Mouse (Mus musculus): ENCODE results near the gene Krtap1-4. TPM values are rescaled to one million over a fixed set of nuclear protein-coding genes. Genes with fewer than 3 reads are reported as not detected.

Gene Krtap1-4
- polyA plus RNA-seq, 1 experiment: not detected

DNA sequence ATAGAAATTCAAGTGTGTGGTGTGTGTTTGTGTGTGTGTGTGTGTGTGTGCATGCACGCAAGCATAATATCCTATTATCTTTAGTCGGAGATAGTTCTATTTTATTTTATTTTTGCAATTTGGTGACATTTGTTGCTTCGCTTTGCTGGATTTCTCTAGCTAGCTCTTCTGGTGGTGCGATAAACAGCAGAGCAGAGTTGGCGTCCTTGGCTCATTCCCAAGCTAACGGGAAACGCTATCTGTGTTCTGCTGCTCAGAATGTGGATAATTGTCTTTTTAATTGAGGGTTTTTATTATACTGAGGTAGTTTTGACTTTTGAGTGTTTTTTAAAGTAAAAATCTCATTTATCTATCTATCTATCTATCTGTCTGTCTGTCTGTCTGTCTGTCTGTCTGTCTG is 1.6 kb upstream of the Krtap1-4 start:
- H3K27me3 ChIP-seq (ENCODE audit: control insufficient read depth): no peaks in the 10 kb centered on the region
- H3K9me3 ChIP-seq (ENCODE audit: control insufficient read depth, low read length): peaks cover 3% of the 10 kb centered on the region
- H3K4me1 ChIP-seq (ENCODE audit: control insufficient read depth): no peaks in the 10 kb centered on the region
- TF ChIP-seq GATA1 (IDR thresholded peaks at IDR 0.05; ENCODE audit: low read length) (no peak), TAL1 (IDR thresholded peaks at IDR 0.05; ENCODE audit: low read length) (no peak)
- no peak overlapping the region for H3K4me3 ChIP-seq (replicated peaks)
- H3K36me3 ChIP-seq (ENCODE audit: control insufficient read depth): no peaks in the 10 kb centered on the region

DNA sequence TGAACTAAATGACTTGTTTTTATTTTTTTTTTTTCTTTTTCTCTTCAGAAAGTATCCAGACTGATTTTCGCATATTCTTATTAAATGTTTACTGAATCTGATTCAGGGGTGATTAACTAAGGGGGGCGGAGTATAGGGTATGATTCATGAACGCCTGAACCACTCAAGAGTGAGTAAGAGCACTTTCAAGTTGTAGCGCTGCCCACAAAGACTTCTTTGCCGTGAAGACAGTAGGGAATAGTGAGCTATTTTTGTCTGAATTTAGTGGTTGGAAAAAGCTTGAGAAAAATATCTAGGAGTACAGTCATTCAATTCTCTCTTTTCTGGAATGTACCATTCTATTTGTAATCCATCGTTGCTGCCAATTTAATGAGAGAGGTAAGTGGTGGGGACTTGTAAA is 1.9 kb downstream of the Krtap1-4 start:
- Histone ChIP-seq H3K4me1 (ENCODE audit: control insufficient read depth) (no peaks in the 10 kb centered on the region), H3K9me3 (ENCODE audit: control insufficient read depth, low read length) (peaks cover 3% of the 10 kb centered on the region), H3K4me3 (replicated peaks) (no peak overlapping the region), H3K27me3 (ENCODE audit: control insufficient read depth) (no peaks in the 10 kb centered on the region), H3K36me3 (ENCODE audit: control insufficient read depth) (no peaks in the 10 kb centered on the region)
- TF ChIP-seq TAL1 (IDR thresholded peaks at IDR 0.05; ENCODE audit: low read length): no peak
- TF ChIP-seq GATA1 (IDR thresholded peaks at IDR 0.05; ENCODE audit: low read length): no peak

DNA sequence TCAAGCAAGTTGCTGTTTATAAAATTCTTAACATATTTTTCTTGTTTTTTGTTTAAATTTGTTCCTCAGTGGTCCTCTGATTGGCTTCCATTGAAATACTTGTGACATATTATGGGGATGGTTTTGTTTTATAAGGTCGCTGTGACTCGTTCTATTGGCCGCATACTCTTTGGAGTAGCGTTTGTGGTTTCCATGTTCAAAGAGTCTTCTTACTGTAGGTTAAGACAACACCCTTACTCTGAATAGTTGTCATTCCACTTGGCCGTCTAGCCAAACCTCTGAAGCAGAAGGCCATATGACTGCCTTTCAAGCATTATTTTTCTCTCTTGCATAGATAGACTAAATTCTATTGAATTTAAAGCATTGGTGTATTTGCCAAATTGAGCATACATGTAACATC is 2.4 kb downstream of the Krtap1-4 start:
- Histone ChIP-seq H3K36me3 (ENCODE audit: control insufficient read depth) (no peaks in the 10 kb centered on the region), H3K4me1 (ENCODE audit: control insufficient read depth) (no peaks in the 10 kb centered on the region), H3K9me3 (ENCODE audit: control insufficient read depth, low read length) (peaks cover 3% of the 10 kb centered on the region), H3K4me3 (replicated peaks) (no peak overlapping the region), H3K27me3 (ENCODE audit: control insufficient read depth) (no peaks in the 10 kb centered on the region)
- no peak for TF ChIP-seq TAL1 (IDR thresholded peaks at IDR 0.05; ENCODE audit: low read length)
- no peak for TF ChIP-seq GATA1 (IDR thresholded peaks at IDR 0.05; ENCODE audit: low read length)

DNA sequence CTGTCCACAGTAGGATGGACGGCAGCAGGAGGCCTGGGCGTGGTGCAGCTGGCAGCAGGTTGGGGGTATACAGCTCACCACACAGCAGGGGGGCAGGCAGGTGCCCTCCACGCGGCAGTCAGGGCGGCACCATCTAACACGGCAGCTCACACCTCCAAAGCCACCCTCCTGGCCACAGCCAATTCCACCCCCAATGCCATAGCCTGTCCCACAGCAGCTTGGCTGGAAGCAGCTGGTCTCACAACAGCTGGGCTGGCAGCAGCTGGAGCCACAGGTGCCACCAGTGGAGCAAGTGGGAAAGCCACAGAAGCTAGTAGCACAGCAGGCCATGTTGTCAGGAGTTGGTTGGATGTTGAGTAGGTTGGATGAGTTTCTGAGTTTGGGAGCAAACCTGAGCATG is 2.8 kb downstream of the Krtap1-4 start, which contains the start of gene Krtap1-5:
TSS of gene Krtap1-5 (minus strand) at position 381 of the 400 bp plus-strand sequence.
- H3K36me3 ChIP-seq (ENCODE audit: control insufficient read depth): no peaks in the 10 kb centered on the region
- no peaks in the 10 kb centered on the region for H3K27me3 ChIP-seq (ENCODE audit: control insufficient read depth)
- no peaks in the 10 kb centered on the region for H3K4me1 ChIP-seq (ENCODE audit: control insufficient read depth)
- H3K9me3 ChIP-seq (ENCODE audit: control insufficient read depth, low read length): peaks cover 3% of the 10 kb centered on the region
- TF ChIP-seq TAL1 (IDR thresholded peaks at IDR 0.05; ENCODE audit: low read length) (no peak), GATA1 (IDR thresholded peaks at IDR 0.05; ENCODE audit: low read length) (no peak)
- H3K4me3 ChIP-seq (replicated peaks): no peak within 1 kb of the TSS

DNA sequence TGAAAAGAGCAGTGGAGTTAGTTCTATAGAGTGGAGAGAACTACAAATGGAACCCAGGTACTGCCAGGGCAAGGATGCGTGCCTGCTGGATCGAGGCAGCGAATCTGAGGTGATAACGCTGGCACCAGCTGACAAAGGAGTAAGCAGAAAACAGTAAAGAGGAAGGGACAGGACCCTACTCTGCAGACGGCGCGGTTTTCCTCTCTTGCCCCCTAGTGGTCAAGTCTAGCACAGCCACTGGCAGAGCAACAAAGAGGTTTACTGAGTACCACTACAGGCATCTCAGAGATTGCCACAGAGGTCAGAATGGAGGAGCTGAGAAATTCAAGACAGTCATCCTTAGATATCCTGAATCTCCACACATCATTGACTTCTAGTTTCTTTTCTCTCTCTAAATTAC is 9.3 kb downstream of the Krtap1-4 start:
- Histone ChIP-seq H3K4me1 (ENCODE audit: control insufficient read depth) (no peaks in the 10 kb centered on the region), H3K4me3 (replicated peaks) (no peak overlapping the region), H3K36me3 (ENCODE audit: control insufficient read depth) (no peaks in the 10 kb centered on the region), H3K27me3 (ENCODE audit: control insufficient read depth) (no peaks in the 10 kb centered on the region), H3K9me3 (ENCODE audit: control insufficient read depth, low read length) (no peaks in the 10 kb centered on the region)
- TF ChIP-seq GATA1 (IDR thresholded peaks at IDR 0.05; ENCODE audit: low read length): no peak
- TF ChIP-seq TAL1 (IDR thresholded peaks at IDR 0.05; ENCODE audit: low read length): no peak

DNA sequence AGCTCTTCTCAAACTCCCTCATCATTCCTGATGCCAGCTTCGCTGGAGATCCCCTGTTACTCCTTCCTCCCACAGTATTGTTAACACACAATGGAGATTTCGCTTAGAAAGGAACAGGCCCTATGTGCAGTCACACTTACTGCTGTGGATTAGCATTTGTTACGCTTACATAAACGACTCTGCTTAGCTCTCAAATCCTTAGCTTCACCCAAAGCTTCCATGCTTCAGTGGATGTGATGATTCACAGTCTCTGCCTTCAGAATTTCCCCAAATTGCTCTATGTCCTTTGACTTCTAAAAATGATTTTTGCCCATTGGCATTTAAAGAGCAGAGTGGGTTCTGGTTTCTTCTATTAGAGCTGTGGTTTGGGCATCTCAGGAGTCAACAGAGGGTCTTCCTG is 10.3 kb downstream of the Krtap1-4 start:
- H3K9me3 ChIP-seq (ENCODE audit: control insufficient read depth, low read length): no peaks in the 10 kb centered on the region
- H3K36me3 ChIP-seq (ENCODE audit: control insufficient read depth): no peaks in the 10 kb centered on the region
- H3K4me3 ChIP-seq (replicated peaks): no peak overlapping the region
- H3K27me3 ChIP-seq (ENCODE audit: control insufficient read depth): no peaks in the 10 kb centered on the region
- no peaks in the 10 kb centered on the region for H3K4me1 ChIP-seq (ENCODE audit: control insufficient read depth)
- no peak for TF ChIP-seq GATA1 (IDR thresholded peaks at IDR 0.05; ENCODE audit: low read length)

DNA sequence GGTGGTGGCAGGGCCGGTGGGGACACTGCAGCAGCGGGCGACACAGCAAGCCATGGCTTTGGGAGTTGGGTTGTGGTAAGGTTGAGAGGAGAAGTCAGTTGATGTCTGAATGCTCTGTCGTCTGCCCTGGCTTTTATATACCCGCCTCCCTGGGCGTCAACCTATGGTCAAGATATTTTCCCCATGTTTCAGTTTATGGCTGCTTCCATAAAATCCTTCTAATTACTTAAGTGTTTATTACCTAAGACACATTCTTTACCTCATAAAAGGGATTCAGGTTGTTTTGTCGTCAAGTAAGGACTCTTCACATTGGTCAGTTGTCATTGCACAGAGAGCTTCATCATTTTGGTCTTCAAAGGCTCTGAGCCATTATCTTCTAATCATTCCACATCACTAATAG is 16.9 kb downstream of the Krtap1-4 start, which contains the start of gene Krtap3-1:
TSS of gene Krtap3-1 (minus strand) at position 101 of the 400 bp plus-strand sequence.
- no peak for TF ChIP-seq TAL1 (IDR thresholded peaks at IDR 0.05; ENCODE audit: low read length)
- TF ChIP-seq GATA1 (IDR thresholded peaks at IDR 0.05; ENCODE audit: low read length): no peak
- H3K4me1 ChIP-seq (ENCODE audit: control insufficient read depth): no peaks in the 10 kb centered on the region
- H3K4me3 ChIP-seq (replicated peaks): no peak within 1 kb of the TSS
- no peaks in the 10 kb centered on the region for H3K27me3 ChIP-seq (ENCODE audit: control insufficient read depth)
- no peaks in the 10 kb centered on the region for H3K36me3 ChIP-seq (ENCODE audit: control insufficient read depth)
- H3K9me3 ChIP-seq (ENCODE audit: control insufficient read depth, low read length): 0 out of 2 replicates have a peak, but pooled peaks cover 2% of the 10 kb centered on the region

DNA sequence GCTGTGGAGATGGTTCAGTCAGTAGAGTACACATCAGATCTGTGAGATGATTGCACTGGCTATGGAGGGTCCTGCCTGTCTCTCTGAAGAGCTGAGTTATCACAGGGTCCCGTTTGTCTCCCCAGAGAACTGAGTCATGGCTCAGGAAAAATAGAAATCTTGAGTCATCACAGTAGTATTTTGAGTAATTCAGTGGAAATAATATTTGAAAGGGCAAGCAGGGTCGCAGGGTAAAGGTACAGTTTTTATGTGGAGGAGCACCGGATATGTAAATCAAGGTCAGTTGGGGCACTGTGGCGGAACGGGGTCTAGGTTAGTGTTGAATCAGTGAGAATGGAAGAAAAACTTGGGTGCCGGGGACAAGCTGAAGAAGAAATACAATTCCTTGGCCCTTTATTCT is 20.9 kb downstream of the Krtap1-4 start:
- H3K36me3 ChIP-seq (ENCODE audit: control insufficient read depth): no peaks in the 10 kb centered on the region
- 0 out of 2 replicates have a peak, but pooled peaks cover 2% of the 10 kb centered on the region for H3K9me3 ChIP-seq (ENCODE audit: control insufficient read depth, low read length)
- H3K4me3 ChIP-seq (replicated peaks): no peak overlapping the region
- no peaks in the 10 kb centered on the region for H3K4me1 ChIP-seq (ENCODE audit: control insufficient read depth)
- no peak for TF ChIP-seq GATA1 (IDR thresholded peaks at IDR 0.05; ENCODE audit: low read length)
- TF ChIP-seq TAL1 (IDR thresholded peaks at IDR 0.05; ENCODE audit: low read length): no peak
- H3K27me3 ChIP-seq (ENCODE audit: control insufficient read depth): no peaks in the 10 kb centered on the region

DNA sequence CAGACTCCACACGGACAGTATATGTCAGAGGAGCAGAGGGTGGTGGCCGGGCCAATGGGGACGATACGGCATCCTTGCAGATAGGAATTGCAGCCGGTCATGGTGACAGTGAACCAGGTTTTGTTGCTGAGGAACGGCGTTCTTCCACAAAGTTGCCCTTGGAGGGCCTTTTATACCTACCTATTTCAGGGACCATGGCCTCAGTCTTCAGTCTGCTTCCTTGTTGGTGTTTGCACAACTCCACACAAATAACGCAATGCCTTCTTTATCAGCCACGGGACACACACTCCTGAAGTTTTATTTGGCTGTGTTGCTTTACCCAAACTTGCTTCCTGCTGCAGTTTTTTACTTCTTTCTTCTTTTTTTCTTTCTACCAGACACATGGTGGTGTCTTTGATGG is 24.1 kb downstream of the Krtap1-4 start, which contains the start of gene Gm11939:
TSS of gene Gm11939 (minus strand) at position 101 of the 400 bp plus-strand sequence.
- Histone ChIP-seq H3K27me3 (ENCODE audit: control insufficient read depth) (no peaks in the 10 kb centered on the region), H3K36me3 (ENCODE audit: control insufficient read depth) (no peaks in the 10 kb centered on the region), H3K4me1 (ENCODE audit: control insufficient read depth) (no peaks in the 10 kb centered on the region), H3K9me3 (ENCODE audit: control insufficient read depth, low read length) (no peaks in the 10 kb centered on the region), H3K4me3 (replicated peaks) (no peak within 1 kb of the TSS)
- TF ChIP-seq GATA1 (IDR thresholded peaks at IDR 0.05; ENCODE audit: low read length) (no peak), TAL1 (IDR thresholded peaks at IDR 0.05; ENCODE audit: low read length) (no peak)

All from erythroblast, embryonic 14.5 days (primary cell).